In genomic region chr11:108889121-108889520, GRCm38 (mm10) we compare ENCODE assay signal across 9 mouse cellular contexts. TPM values are rescaled to one million over a fixed set of nuclear protein-coding genes. Genes with fewer than 3 reads are reported as not detected.
DNase-seq lines count a peak whose midpoint lies in the region; ATAC-seq lines count a peak whose summit lies in the region.
"Had no signal": no experiment of that assay in that cellular context is flagged by ENCODE, and none has a peak within 500 bp of the region (broad histone marks: within the 10 kb centered on the region; RNA-seq: fewer than 3 reads in every experiment).

No protein-coding gene starts in this region.

- H3K27me3 ChIP-seq in hindbrain, embryonic 10.5 days (ENCODE audit: insufficient read depth, poor library complexity, severe bottlenecking), result peaks cover 15% of the 10 kb centered on the region; the same call in 1 of the 2 replicates
- H3K27me3 ChIP-seq in hindbrain, embryonic 13.5 days, result peaks cover 8% of the 10 kb centered on the region; the same call in 1 of the 2 replicates

- H3K9ac ChIP-seq in hindbrain, embryonic 13.5 days, result no peak overlapping the region
- H3K9ac ChIP-seq: heart, embryonic 13.5 days had no signal

- H3K4me1 ChIP-seq in hindbrain, embryonic 10.5 days (replicated peaks), result peaks cover 53% of the 10 kb centered on the region
- H3K4me1 ChIP-seq in hindbrain, embryonic 13.5 days (replicated peaks), result peaks cover 42% of the 10 kb centered on the region

- DNase-seq in hindbrain, embryonic 10.5 days (ENCODE audit: low spot score), result peak; percentile 48
- peak; percentile 38 for DNase-seq in urinary bladder, postnatal 14 days (ENCODE audit: low spot score)
- no peak for DNase-seq in urinary bladder, postnatal 25 days (ENCODE audit: low spot score)
- peak; percentile 46 for DNase-seq in large intestine, adult 2 months (ENCODE audit: low read depth, low spot score)
- no peak for DNase-seq in gastrocnemius, postnatal 14 days
- no peak for DNase-seq in MN1 (ENCODE audit: low spot score)
- DNase-seq in B cell, adult 2 months, result no peak

- no peak for ATAC-seq in hindbrain, embryonic 13.5 days (ENCODE audit: low FRiP score)

- no peak overlapping the region for H3K27ac ChIP-seq in hindbrain, embryonic 10.5 days
- no peak overlapping the region for H3K27ac ChIP-seq in hindbrain, embryonic 13.5 days
- H3K27ac ChIP-seq: heart, embryonic 13.5 days had no signal

- H3K4me3 ChIP-seq in hindbrain, embryonic 10.5 days, result no peak overlapping the region
- H3K4me3 ChIP-seq in hindbrain, embryonic 13.5 days, result no peak overlapping the region
- H3K4me3 ChIP-seq: heart, embryonic 13.5 days had no signal

- no peaks in the 10 kb centered on the region for H3K9me3 ChIP-seq in hindbrain, embryonic 10.5 days
- H3K9me3 ChIP-seq in hindbrain, embryonic 13.5 days, result no peaks in the 10 kb centered on the region
- H3K9me3 ChIP-seq: heart, embryonic 13.5 days had no signal

- intact Hi-C loops in gastrocnemius, postnatal 14 days (cut with DNase I; ENCODE audit: low total_unique reads), result no loop called here

- H3K36me3 ChIP-seq in hindbrain, embryonic 10.5 days, result no peaks in the 10 kb centered on the region
- H3K36me3 ChIP-seq in hindbrain, embryonic 13.5 days, result no peaks in the 10 kb centered on the region
- H3K36me3 ChIP-seq: heart, embryonic 13.5 days had no signal

- no peak overlapping the region for H3K4me2 ChIP-seq in hindbrain, embryonic 13.5 days
- H3K4me2 ChIP-seq: heart, embryonic 13.5 days had no signal

- WGBS in hindbrain, embryonic 10.5 days, result 47% methylated on average over 11 of the region's 11 CpGs
- WGBS in hindbrain, embryonic 13.5 days, result 63% methylated on average over 11 of the region's 11 CpGs
- whole genome bisulfite sequencing in large intestine, adult 2 months, result 32% methylated on average over 11 of the region's 11 CpGs

RNA-seq across cellular contexts. Expression of gene Axin2, which starts 31.0 kb away (rescaled TPM):
- polyA plus RNA-seq in hindbrain, embryonic 10.5 days (2016; fragmentation: Nextera tagmentation; extraction: Ambion mirVana), result 18.0 and 19.8 TPM in 2 replicates
- polyA plus RNA-seq in hindbrain, embryonic 13.5 days (2015; fragmentation: Nextera tagmentation; extraction: Ambion mirVana), result 10.6 and 13.8 TPM in 2 replicates
- 37.3 and 41.0 TPM in 2 replicates for polyA plus RNA-seq in large intestine, adult 2 months (2012; rRNA removed)
- 1 to 10 TPM; 8.3 to 8.5 TPM for total RNA-seq in gastrocnemius, postnatal 14 days (2021)

Comparison
In these comparisons a context has a peak if more than half of its experiments do, and no peak if none do; other contexts are left out.
1. DNase-seq: peak in hindbrain, embryonic 10.5 days (single experiment), urinary bladder, postnatal 14 days (single experiment) and large intestine, adult 2 months (single experiment); none in urinary bladder, postnatal 25 days (single experiment), gastrocnemius, postnatal 14 days (single experiment), MN1 (single experiment) and B cell, adult 2 months (0 of 2).